Mouse (Mus musculus) Patski (cell line): ENCODE data around the gene Hsf4. TPM values are rescaled to one million over a fixed set of nuclear protein-coding genes. Genes with fewer than 3 reads are reported as not detected.
A peak's percentile ranks its signal among the peaks of the same experiment; 100 is the strongest.

Experiments used
- ATAC-seq: fragments of 100-300 bp; one replicate; pipeline ENCODE4 v1.8.0; 2021
- CTCF ChIA-PET: fragments of 350-600 bp; sonication (Branson Sonifier 250); formaldehyde crosslinking; loops from one replicate; lab custom pipeline; 2022; ENCODE audit warnings: inconsistent platforms; lab: Charles Lee
- POLR2A ChIA-PET: fragments of 350-600 bp; sonication (Branson Sonifier 250); formaldehyde crosslinking; loops from one replicate; lab custom pipeline; 2022; ENCODE audit warnings: antibody characterized with exemption, inconsistent platforms; lab: Charles Lee
- DNase-seq: peaks from one replicate; pipeline ENCODE4 v3.0.0-alpha.2; 2011; ENCODE audit warnings: low read depth, low spot score
- H3K27me3 ChIP-seq: fragments of 371-371 bp; one replicate; pipeline ENCODE4 v1.5.1; 2021
- CTCF ChIP-seq: fragments of 100-300 bp; IDR thresholded peaks from one replicate; pipeline ENCODE4 v1.5.1; 2021
- in situ Hi-C: fragments of 300-500 bp; cut with MboI; formaldehyde crosslinking; loops from 3 replicates; pipeline ENCODE4 v1.11.1; 2018; ENCODE audit warnings: low pct_unique_long_range_greater_than_20kb, mixed read lengths
- polyA plus RNA-seq: library from polyadenylated mRNA; unstranded; gene quantifications from one replicate; pipeline ENCODE4 v1.2.3, GENCODE M21; 2021

The Hsf4 gene
- polyA plus RNA-seq, 1 experiment from 2014 or later, result 0.12 TPM

GRCm38 (mm10) chr8:105303874-105304273 lies 34.3 kb downstream of the Hsf4 start:
- no peak for TF ChIP-seq CTCF
- DNase-seq (no peak), ATAC-seq (peak; percentile 44)
- H3K27me3 ChIP-seq, result no peaks in the 10 kb centered on the region
- ChIA-PET POLR2A (interaction anchor here (0.9 to 1.8 kb wide), 3 partner anchors 13 to 23 kb away, joined by 5 to 6 read pairs (median 5); partner anchors contain the start of gene 4931428F04Rik), CTCF (interaction anchor here (1.1 to 1.6 kb wide), 2 partner anchors 13 kb away, joined by 3 to 5 read pairs; no protein-coding TSS in a partner anchor)
- in situ Hi-C loops, result no loop called here

- in situ Hi-C loops, result no loop called here
- H3K27me3 ChIP-seq, result no peaks in the 10 kb centered on the region
- no peak for ATAC-seq
- no peak for DNase-seq
- CTCF ChIA-PET, result interaction anchor here (1.1 to 1.6 kb wide), 2 partner anchors 12 to 14 kb away, joined by 3 to 5 read pairs; no protein-coding TSS in a partner anchor
- POLR2A ChIA-PET, result interaction anchor here (0.9 to 1.8 kb wide), 3 partner anchors 14 to 22 kb away, joined by 5 to 6 read pairs (median 5); partner anchors contain the start of gene 4931428F04Rik
- TF ChIP-seq CTCF, result no peak
Observed at GRCm38 (mm10) chr8:105304325-105305210, 35.0 kb downstream of the Hsf4 start.

GRCm38 (mm10) chr8:105305211-105306145 lies 35.9 kb downstream of the Hsf4 start, which contains the start of gene Elmo3:
Gene Elmo3 (plus strand): TSS chr8:105305601.
- DNase-seq (no peak), ATAC-seq (peak; percentile 52)
- in situ Hi-C loops, result no loop called here
- ChIA-PET CTCF (interaction anchor here (0.8 kb wide), 1 partner anchor 16 kb away, joined by 3 read pairs; no protein-coding TSS in a partner anchor), POLR2A (interaction anchor here (0.8 to 1.8 kb wide), 3 partner anchors 15 to 23 kb away, joined by 3 to 6 read pairs (median 4); partner anchors contain the start of gene 4931428F04Rik)
- no peak for TF ChIP-seq CTCF
- H3K27me3 ChIP-seq, result no peaks in the 10 kb centered on the region

GRCm38 (mm10) chr8:105306146-105306691 lies 36.6 kb downstream of the Hsf4 start:
- ChIA-PET POLR2A (interaction anchor here (0.6 to 1.0 kb wide), 3 partner anchors 16 to 22 kb away, joined by 3 to 4 read pairs (median 4); no protein-coding TSS in a partner anchor), CTCF (interaction anchor here (0.7 to 1.0 kb wide), 3 partner anchors 15 to 18 kb away, joined by 3 read pairs; no protein-coding TSS in a partner anchor)
- in situ Hi-C loops, result no loop called here
- ATAC-seq (no peak), DNase-seq (no peak)
- TF ChIP-seq CTCF, result no peak
- no peaks in the 10 kb centered on the region for H3K27me3 ChIP-seq

- no peak for ATAC-seq
- CTCF ChIA-PET, result interaction anchor here (0.7 to 2.0 kb wide), 2 partner anchors 10 to 17 kb away, joined by 4 to 7 read pairs; no protein-coding TSS in a partner anchor
- no peak for DNase-seq
- H3K27me3 ChIP-seq, result no peaks in the 10 kb centered on the region
- in situ Hi-C loops, result no loop called here
- POLR2A ChIA-PET, result interaction anchor here (1.1 to 1.2 kb wide), 2 partner anchors 10 to 12 kb away, joined by 3 to 4 read pairs; partner anchors contain the start of gene E2f4
- TF ChIP-seq CTCF, result no peak
Observed at GRCm38 (mm10) chr8:105307670-105308069, 38.1 kb downstream of the Hsf4 start.

GRCm38 (mm10) chr8:105308428-105308827 lies 38.8 kb downstream of the Hsf4 start:
- ChIA-PET POLR2A (interaction anchor here (1.1 to 1.2 kb wide), 2 partner anchors 11 kb away, joined by 3 to 4 read pairs; partner anchors contain the start of gene E2f4), CTCF (interaction anchor here (0.7 to 2.0 kb wide), 3 partner anchors 9 to 20 kb away, joined by 3 to 7 read pairs (median 4); no protein-coding TSS in a partner anchor)
- ATAC-seq, result no peak

GRCm38 (mm10) chr8:105309142-105309847 lies 39.7 kb downstream of the Hsf4 start:
- ChIA-PET POLR2A (interaction anchor here (1.2 kb wide), 1 partner anchor 12 kb away, joined by 4 read pairs; the partner anchor contains the start of gene E2f4), CTCF (interaction anchor here (2.0 kb wide), 1 partner anchor 15 kb away, joined by 7 read pairs; no protein-coding TSS in a partner anchor)
- in situ Hi-C loops, result no loop called here
- no peak for TF ChIP-seq CTCF
- ATAC-seq (no peak), DNase-seq (no peak)
- H3K27me3 ChIP-seq, result no peaks in the 10 kb centered on the region

More at GRCm38 (mm10) chr8:105308428-105308827, 38.8 kb downstream of the Hsf4 start:
- TF ChIP-seq CTCF, result no peak
- no peak for DNase-seq
- in situ Hi-C loops, result no loop called here
- H3K27me3 ChIP-seq, result no peaks in the 10 kb centered on the region

- ChIA-PET POLR2A (no interaction called here), CTCF (no interaction called here)
- no peaks in the 10 kb centered on the region for H3K27me3 ChIP-seq
- DNase-seq, result no peak
- in situ Hi-C loops, result no loop called here
- no peak for TF ChIP-seq CTCF
- no peak for ATAC-seq
Observed at GRCm38 (mm10) chr8:105310118-105310517, 40.5 kb downstream of the Hsf4 start.
